Mouse (Mus musculus) T-helper 2 cell (primary cell): ENCODE data around the gene Slc17a5.

Source experiments
- in situ Hi-C: fragments of 300-600 bp; cut with MboI, MseI; formaldehyde crosslinking; loops from one replicate; pipeline ENCODE4 v1.15.1; 2025; ENCODE audit warnings: high pct_unique_total_duplicates

The Slc17a5 gene

GRCm38 (mm10) chr9:78559479-78559878 lies 28.4 kb downstream of the Slc17a5 start:
- in situ Hi-C loops = no loop called here

GRCm38 (mm10) chr9:78558586-78559214 lies 29.1 kb downstream of the Slc17a5 start:
- in situ Hi-C loops = no loop called here

- in situ Hi-C loops = no loop called here
Measured at GRCm38 (mm10) chr9:78557041-78557440, 30.8 kb downstream of the Slc17a5 start.

- in situ Hi-C loops = no loop called here
Measured at GRCm38 (mm10) chr9:78552984-78553383, 34.9 kb downstream of the Slc17a5 start.

GRCm38 (mm10) chr9:78551761-78552160 lies 36.1 kb downstream of the Slc17a5 start:
- in situ Hi-C loops = no loop called here

- in situ Hi-C loops = no loop called here
Measured at GRCm38 (mm10) chr9:78547742-78548141, 40.1 kb downstream of the Slc17a5 start.

- in situ Hi-C loops = no loop called here
Measured at GRCm38 (mm10) chr9:78546944-78547343, 40.9 kb downstream of the Slc17a5 start.

GRCm38 (mm10) chr9:78541758-78542157 lies 46.1 kb downstream of the Slc17a5 start:
- in situ Hi-C loops = no loop called here

- in situ Hi-C loops = no loop called here
Measured at GRCm38 (mm10) chr9:78538421-78538820, 49.4 kb downstream of the Slc17a5 start.

- in situ Hi-C loops = no loop called here
Measured at GRCm38 (mm10) chr9:78537154-78537873, 50.5 kb downstream of the Slc17a5 start.

- in situ Hi-C loops = no loop called here
Measured at GRCm38 (mm10) chr9:78534606-78535005, 53.2 kb downstream of the Slc17a5 start.

- in situ Hi-C loops = no loop called here
Measured at GRCm38 (mm10) chr9:78533296-78533935, 54.4 kb downstream of the Slc17a5 start.

- in situ Hi-C loops = no loop called here
Measured at GRCm38 (mm10) chr9:78532341-78532819, 55.5 kb downstream of the Slc17a5 start.

GRCm38 (mm10) chr9:78531816-78532215 lies 56.0 kb downstream of the Slc17a5 start:
- in situ Hi-C loops = no loop called here

GRCm38 (mm10) chr9:78527767-78528381 lies 60.0 kb downstream of the Slc17a5 start:
- in situ Hi-C loops = loop anchor here (5.0 kb wide), 1 partner anchor 81 kb away; the partner anchor contains the start of genes Gm17324 and Mto1

GRCm38 (mm10) chr9:78527301-78527761 lies 60.5 kb downstream of the Slc17a5 start:
- in situ Hi-C loops = loop anchor here (5.0 kb wide), 1 partner anchor 80 kb away; the partner anchor contains the start of genes Gm17324 and Mto1

- in situ Hi-C loops = loop anchor here (5.0 kb wide), 1 partner anchor 79 kb away; the partner anchor contains the start of genes Gm17324 and Mto1
Measured at GRCm38 (mm10) chr9:78526206-78526605, 61.6 kb downstream of the Slc17a5 start.

GRCm38 (mm10) chr9:78525451-78526135 lies 62.2 kb downstream of the Slc17a5 start:
- in situ Hi-C loops = loop anchor here (5.0 kb wide), 1 partner anchor 78 kb away; the partner anchor contains the start of genes Gm17324 and Mto1

GRCm38 (mm10) chr9:78521689-78522088 lies 66.2 kb downstream of the Slc17a5 start:
- in situ Hi-C loops = loop anchor here (5.0 kb wide), 1 partner anchor 39 kb away; no protein-coding TSS in a partner anchor

- in situ Hi-C loops = loop anchor here (5.0 kb wide), 1 partner anchor 39 kb away; no protein-coding TSS in a partner anchor
Measured at GRCm38 (mm10) chr9:78520780-78521601, 66.8 kb downstream of the Slc17a5 start.
